Mouse (Mus musculus) common myeloid progenitor, adult 5-6 weeks (primary cell): Measurements from ENCODE around the gene Slc25a14. TPM values are rescaled to one million over a fixed set of nuclear protein-coding genes. Genes with fewer than 3 reads are reported as not detected.

Source experiments
- total RNA-seq: library from RNA; stranded (forward); fragments of 200-1000, 187-1606 nt; gene quantifications from 2 replicates; pipeline ENCODE4 v1.2.3, GENCODE M21; 2017

Gene Slc25a14
- total RNA-seq, 1 experiment from 2014 or later = 8.6 TPM

Other genes with a start within 250 kb of the Slc25a14 start
- 24.6 and 29.9 TPM in 2 replicates for gene Elf4, start 160.3 kb upstream of the Slc25a14 start, total RNA-seq
- gene Aifm1, start 109.8 kb upstream of the Slc25a14 start, total RNA-seq = 76.6 and 81.5 TPM in 2 replicates
- 1.1 and 1.6 TPM in 2 replicates for gene Rab33a, start 104.1 kb upstream of the Slc25a14 start, total RNA-seq
- 26.2 and 37.9 TPM in 2 replicates for gene Zfp280c, start 28.9 kb upstream of the Slc25a14 start, total RNA-seq
- not detected in 2 replicates for gene Gpr119, start 51.1 kb downstream of the Slc25a14 start, total RNA-seq
- gene Rbmx2, start 71.6 kb downstream of the Slc25a14 start, total RNA-seq = 19.5 and 20.4 TPM in 2 replicates